Mouse (Mus musculus): ENCODE measurements around the gene Chsy1. TPM values are rescaled to one million over a fixed set of nuclear protein-coding genes. Genes with fewer than 3 reads are reported as not detected.
"Not testable (repeated sequence)": the region's sequence is repeated elsewhere in the genome, so short reads cannot be mapped to it uniquely, and the experiment has no call there.

Gene Chsy1
- total RNA-seq, 2 experiments from 2014 or later = 4.1 to 4.2 TPM

DNA sequence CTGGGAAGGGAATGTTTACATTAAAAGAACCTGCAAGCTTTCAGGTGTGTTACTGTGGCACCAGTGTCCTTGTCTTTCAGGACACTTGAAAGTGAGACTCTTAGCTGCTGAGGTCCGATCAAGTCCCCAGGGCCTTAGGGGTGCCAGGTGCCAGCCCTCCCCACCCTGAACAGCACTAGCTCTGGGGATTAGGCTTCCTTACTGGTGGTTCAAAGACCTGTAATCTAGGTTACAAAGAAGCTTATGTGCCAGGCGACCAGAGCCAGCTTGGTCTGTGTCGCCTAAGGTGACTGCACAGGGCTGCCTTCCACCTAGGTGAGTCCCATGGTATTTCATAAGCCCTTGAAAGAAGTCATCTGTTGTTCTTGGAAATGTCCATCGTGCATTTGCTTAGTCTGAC, 66.9 kb downstream of the Chsy1 start:
- TF ChIP-seq CTCF (IDR thresholded peaks at IDR 0.05) = no peak
- DNase-seq = no peak
- no peak overlapping the region for H3K27ac ChIP-seq
- intact Hi-C loops (cut with DNase I) = no loop called here
- H3K4me3 ChIP-seq = no peak overlapping the region

- no peak for DNase-seq
- Histone ChIP-seq H3K27ac (no peak overlapping the region), H3K4me3 (no peak overlapping the region)
- intact Hi-C loops (cut with DNase I) = no loop called here
- TF ChIP-seq CTCF (IDR thresholded peaks at IDR 0.05) = no peak
These were observed 67.6 kb downstream of the Chsy1 start for GRCm38 (mm10) chr7:66176929-66177328.

- no peak for TF ChIP-seq CTCF (IDR thresholded peaks at IDR 0.05)
- Histone ChIP-seq H3K4me3 (no peak overlapping the region), H3K27ac (no peak overlapping the region)
- DNase-seq = no peak
- intact Hi-C loops (cut with DNase I) = no loop called here
These were observed 68.8 kb downstream of the Chsy1 start for GRCm38 (mm10) chr7:66178101-66178500.

DNA sequence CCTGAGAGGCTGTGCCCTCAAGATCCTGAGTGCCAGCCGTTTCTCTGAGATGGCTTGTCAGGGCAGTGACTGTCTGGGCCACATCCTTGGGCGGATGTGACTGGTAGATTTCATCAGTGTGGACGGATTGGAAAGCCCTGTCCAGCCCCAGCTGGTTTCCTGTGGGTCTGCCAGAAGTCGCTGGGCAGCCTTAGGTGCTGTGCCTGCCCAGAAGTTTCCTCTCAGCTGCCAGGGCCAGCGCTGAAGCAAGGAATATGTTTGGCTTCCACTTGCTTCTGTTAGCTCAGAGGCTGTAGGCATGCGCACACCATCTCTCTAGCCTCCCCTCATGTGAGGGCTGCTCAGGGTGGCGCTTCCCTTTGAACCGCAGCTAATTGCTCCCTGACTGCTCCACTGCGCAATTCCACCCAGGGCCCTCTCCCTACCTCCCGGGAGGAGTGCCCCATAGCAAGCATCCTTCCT, 69.8 kb downstream of the Chsy1 start:
- H3K27ac ChIP-seq = peak overlapping the region; percentile 36; the same call in 1 of the 2 replicates
- TF ChIP-seq CTCF (IDR thresholded peaks at IDR 0.05) = no peak
- intact Hi-C loops (cut with DNase I) = no loop called here
- peak; percentile 80 for DNase-seq
- H3K4me3 ChIP-seq = no peak overlapping the region

DNA sequence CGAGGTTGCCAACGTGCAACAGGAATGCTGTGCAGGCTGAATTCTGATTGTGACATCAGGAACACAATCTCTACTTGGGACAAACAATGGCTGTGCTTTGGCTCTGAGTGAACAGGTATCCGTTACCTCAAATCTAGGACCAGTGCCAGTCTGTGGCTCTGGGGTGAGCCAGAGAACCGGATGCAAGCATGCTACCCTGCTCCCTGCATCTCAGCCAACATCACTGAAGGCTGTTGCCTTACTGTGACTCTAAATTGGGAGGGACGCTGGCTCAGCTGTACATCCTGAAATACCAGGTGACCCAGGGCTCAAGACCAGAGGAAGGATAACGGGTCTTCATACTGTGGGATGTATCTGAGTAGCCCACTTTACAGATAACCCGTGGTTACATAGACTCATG, 70.4 kb downstream of the Chsy1 start:
- H3K27ac ChIP-seq = no peak overlapping the region

DNA sequence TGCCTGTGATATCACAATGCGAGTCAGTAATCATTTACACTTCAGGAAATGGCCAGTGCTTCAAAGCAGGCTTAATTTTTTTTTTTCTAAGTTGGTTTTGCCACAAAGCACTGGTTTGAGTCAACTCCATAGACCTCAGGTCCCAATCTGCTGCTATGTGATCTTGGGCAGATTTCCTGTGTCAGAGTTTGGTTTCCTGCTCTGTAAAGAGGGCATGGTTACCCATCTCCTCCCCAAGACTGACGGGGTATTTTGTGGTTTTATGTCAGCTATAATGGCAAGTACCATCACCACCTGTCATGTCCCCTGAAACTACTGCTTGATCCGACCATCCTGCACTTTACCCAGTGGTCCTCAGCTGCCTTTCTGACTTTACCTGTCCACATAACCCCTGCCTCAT, 70.9 kb downstream of the Chsy1 start:
- Histone ChIP-seq H3K27ac (no peak overlapping the region), H3K4me3 (no peak overlapping the region)
- TF ChIP-seq CTCF (IDR thresholded peaks at IDR 0.05) = no peak
- DNase-seq = no peak
- intact Hi-C loops (cut with DNase I) = loop anchor here (5.0 kb wide), 1 partner anchor 73 kb away; the partner anchor contains the start of gene Chsy1

More for the DNA sequence above, 70.4 kb downstream of the Chsy1 start:
- no peak for DNase-seq
- no peak for TF ChIP-seq CTCF (IDR thresholded peaks at IDR 0.05)
- intact Hi-C loops (cut with DNase I) = loop anchor here (5.0 kb wide), 1 partner anchor 72 kb away; the partner anchor contains the start of gene Chsy1
- H3K4me3 ChIP-seq = no peak overlapping the region

DNA sequence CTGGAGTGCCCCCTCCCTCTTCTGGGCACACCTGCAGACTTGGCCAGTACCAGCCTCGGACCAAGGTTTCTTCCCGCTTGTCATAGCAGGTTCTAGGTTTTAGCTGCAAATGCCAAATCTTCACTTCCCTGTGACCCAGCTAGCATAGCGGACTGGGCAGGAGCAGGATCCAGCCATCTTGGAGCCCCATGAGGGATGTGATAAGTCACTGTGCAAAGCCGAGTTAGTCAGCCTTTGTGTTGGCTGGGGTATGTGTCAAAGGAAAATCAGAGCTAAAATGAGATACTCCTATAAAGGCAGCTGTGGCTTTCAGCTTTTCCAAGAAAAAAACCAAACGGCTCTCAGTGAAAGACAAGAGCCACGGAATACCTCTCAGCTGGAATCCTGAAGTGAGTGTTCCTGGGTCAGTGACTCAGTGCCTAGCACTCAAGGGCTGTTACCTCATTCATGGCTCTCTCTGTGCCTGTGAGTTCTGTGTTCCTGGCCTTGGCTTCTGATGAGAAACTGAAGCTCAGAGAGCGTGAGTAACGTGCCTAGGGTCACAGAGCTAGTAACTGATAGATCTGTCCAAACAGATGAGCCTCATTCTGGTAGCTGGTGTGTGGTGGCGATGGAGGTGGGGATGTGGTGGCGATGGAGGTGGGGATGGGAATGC, 71.5 kb downstream of the Chsy1 start:
- intact Hi-C loops (cut with DNase I) = loop anchor here (5.0 kb wide), 1 partner anchor 74 kb away; the partner anchor contains the start of gene Chsy1
- no peak for TF ChIP-seq CTCF (IDR thresholded peaks at IDR 0.05)
- no peak for DNase-seq
- H3K27ac ChIP-seq = no peak overlapping the region
- no peak overlapping the region for H3K4me3 ChIP-seq

GRCm38 (mm10) chr7:66182075-66182715, 72.9 kb downstream of the Chsy1 start:
- no peak for TF ChIP-seq CTCF (IDR thresholded peaks at IDR 0.05)
- DNase-seq = no peak
- intact Hi-C loops (cut with DNase I) = loop anchor here (5.0 kb wide), 1 partner anchor 75 kb away; the partner anchor contains the start of gene Chsy1
- Histone ChIP-seq H3K4me3 (no peak overlapping the region), H3K27ac (no peak overlapping the region)

- DNase-seq = no peak
- intact Hi-C loops (cut with DNase I) = loop anchor here (5.0 kb wide), 1 partner anchor 76 kb away; the partner anchor contains the start of gene Chsy1
- no peak overlapping the region for H3K4me3 ChIP-seq
- TF ChIP-seq CTCF (IDR thresholded peaks at IDR 0.05) = no peak
- H3K27ac ChIP-seq = no peak overlapping the region
These were observed 74.1 kb downstream of the Chsy1 start for GRCm38 (mm10) chr7:66183404-66183803.

DNA sequence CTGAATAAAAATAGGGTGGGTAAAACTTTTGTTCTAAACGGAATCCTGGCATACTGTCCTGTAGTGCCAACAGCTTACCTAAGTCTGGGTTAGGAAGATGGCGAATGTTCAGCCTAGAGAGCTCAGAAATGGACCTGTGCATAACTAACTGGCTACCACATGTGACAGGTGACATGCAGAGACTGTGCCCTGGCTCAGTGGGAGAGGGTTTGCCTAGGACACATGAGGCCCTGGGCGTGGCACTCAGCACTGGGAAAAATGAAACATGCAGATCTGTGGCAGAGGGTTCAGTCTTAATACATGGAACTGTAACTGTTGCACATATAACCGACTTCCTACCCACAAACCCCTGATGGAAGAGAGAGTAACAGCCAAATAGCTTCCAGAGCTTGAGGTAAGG, 74.7 kb downstream of the Chsy1 start:
- Histone ChIP-seq H3K4me3 (no peak overlapping the region), H3K27ac (no peak overlapping the region)
- intact Hi-C loops (cut with DNase I) = loop anchor here (5.0 kb wide), 1 partner anchor 77 kb away; the partner anchor contains the start of gene Chsy1
- no peak for DNase-seq
- TF ChIP-seq CTCF (IDR thresholded peaks at IDR 0.05) = no peak

DNA sequence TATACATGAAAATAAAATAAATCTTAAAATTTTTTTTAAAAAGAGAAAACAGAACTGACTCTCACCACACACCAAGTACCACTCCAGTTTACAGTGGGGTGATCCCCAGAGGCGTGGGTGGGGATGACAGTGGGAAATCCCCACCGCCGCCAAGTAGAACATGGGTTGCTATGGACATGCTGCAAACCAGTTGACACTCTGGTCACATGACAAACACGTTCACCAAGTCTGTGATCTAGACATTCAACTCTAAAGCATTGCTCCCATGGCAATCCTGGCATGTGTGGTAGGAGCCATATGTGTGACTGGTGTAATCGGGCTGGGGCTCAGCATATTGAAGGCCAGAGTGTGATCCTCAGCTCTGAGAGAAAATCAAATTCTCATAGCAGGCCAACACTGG, 76.1 kb downstream of the Chsy1 start:
- intact Hi-C loops (cut with DNase I) = no loop called here
- no peak overlapping the region for H3K27ac ChIP-seq
- TF ChIP-seq CTCF (IDR thresholded peaks at IDR 0.05) = no peak

GRCm38 (mm10) chr7:66187581-66188231, 78.4 kb downstream of the Chsy1 start:
- DNase-seq = peak; percentile 42
- H3K27ac ChIP-seq = no peak overlapping the region

More for the DNA sequence above, 76.1 kb downstream of the Chsy1 start:
- DNase-seq = no peak
- H3K4me3 ChIP-seq = no peak overlapping the region

GRCm38 (mm10) chr7:66190385-66190784, 81.1 kb downstream of the Chsy1 start:
- intact Hi-C loops (cut with DNase I); DNase-seq; H3K27ac ChIP-seq; H3K4me3 ChIP-seq: not testable (repeated sequence)
- TF ChIP-seq CTCF (IDR thresholded peaks at IDR 0.05) = peak; percentile 37; the same call in 1 of the 2 replicates

More at GRCm38 (mm10) chr7:66187581-66188231, 78.4 kb downstream of the Chsy1 start:
- intact Hi-C loops (cut with DNase I) = no loop called here
- H3K4me3 ChIP-seq = no peak overlapping the region
- no peak for TF ChIP-seq CTCF (IDR thresholded peaks at IDR 0.05)
